Mouse (Mus musculus) cerebellum, postnatal 25 days (tissue): ENCODE measurements around the gene Foxa3.
"Not testable (repeated sequence)": the region's sequence is repeated elsewhere in the genome, so short reads cannot be mapped to it uniquely, and the experiment has no call there.

Experiments
- DNase-seq, 2 experiments: peaks; one replicate each; pipeline ENCODE4 v3.0.0; 2021; ENCODE audit warnings: mixed read lengths in 2 of 2

The Foxa3 gene

GRCm38 (mm10) chr7:19023357-19023814 is at the start of gene Foxa3:
Foxa3 (minus strand) TSS chr7:19023538.
- DNase-seq = peak in 1 of 2 experiments; percentile 50

GRCm38 (mm10) chr7:19071024-19071423 is 47.7 kb upstream of the Foxa3 start:
- DNase-seq = not testable (repeated sequence)

- DNase-seq = peak in 1 of 2 experiments; percentile 30
Measured at GRCm38 (mm10) chr7:19069500-19069899, 46.2 kb upstream of the Foxa3 start.

- peak; percentile 74 to 83 for DNase-seq
Measured at GRCm38 (mm10) chr7:19068707-19069106, 45.4 kb upstream of the Foxa3 start.

- DNase-seq = no peak
Measured at GRCm38 (mm10) chr7:19067935-19068334, 44.6 kb upstream of the Foxa3 start.

GRCm38 (mm10) chr7:19067063-19067462 is 43.7 kb upstream of the Foxa3 start:
- DNase-seq = no peak

GRCm38 (mm10) chr7:19065896-19066295 is 42.6 kb upstream of the Foxa3 start:
- no peak for DNase-seq

GRCm38 (mm10) chr7:19057405-19057804 is 34.1 kb upstream of the Foxa3 start:
- DNase-seq = no peak

GRCm38 (mm10) chr7:19055108-19055507 is 31.8 kb upstream of the Foxa3 start:
- DNase-seq = no peak

GRCm38 (mm10) chr7:19054777-19055076 is 31.4 kb upstream of the Foxa3 start:
- DNase-seq = no peak

- peak; percentile 57 to 68 for DNase-seq
Measured at GRCm38 (mm10) chr7:19054047-19054776, 30.9 kb upstream of the Foxa3 start, which contains the start of gene Rsph6a. Rsph6a (plus strand) TSS chr7:19054690.

- DNase-seq = no peak
Measured at GRCm38 (mm10) chr7:19053136-19053532, 29.8 kb upstream of the Foxa3 start.

GRCm38 (mm10) chr7:19052345-19053135 is 29.2 kb upstream of the Foxa3 start:
- no peak for DNase-seq

GRCm38 (mm10) chr7:19051161-19051560 is 27.8 kb upstream of the Foxa3 start:
- no peak for DNase-seq

GRCm38 (mm10) chr7:19050172-19050571 is 26.8 kb upstream of the Foxa3 start:
- no peak for DNase-seq

GRCm38 (mm10) chr7:19049252-19049651 is 25.9 kb upstream of the Foxa3 start:
- no peak for DNase-seq

- DNase-seq = no peak
Measured at GRCm38 (mm10) chr7:19048006-19048527, 24.7 kb upstream of the Foxa3 start.

- DNase-seq = peak; percentile 80 to 85
Measured at GRCm38 (mm10) chr7:19046286-19047069, 23.1 kb upstream of the Foxa3 start.

GRCm38 (mm10) chr7:19044616-19045015 is 21.3 kb upstream of the Foxa3 start:
- DNase-seq = no peak

GRCm38 (mm10) chr7:19031641-19032040 is 8.3 kb upstream of the Foxa3 start:
- no peak for DNase-seq

- peak; percentile 57 to 74 for DNase-seq
Measured at GRCm38 (mm10) chr7:19029084-19029653, 5.8 kb upstream of the Foxa3 start.

GRCm38 (mm10) chr7:19028067-19028466 is 4.7 kb upstream of the Foxa3 start:
- no peak for DNase-seq
